Mouse (Mus musculus) heart, postnatal 4 days (tissue): Measurements from ENCODE around the gene Myl3. TPM values are rescaled to one million over a fixed set of nuclear protein-coding genes. Genes with fewer than 3 reads are reported as not detected.

Experiments used
- DNase-seq: peaks from one replicate; pipeline ENCODE4 v3.0.0; 2021
- total RNA-seq, 2 experiments: library from RNA; stranded (reverse); gene quantifications; 2 replicates each; pipeline ENCODE4 v1.2.3; 2021

Myl3 gene
- total RNA-seq, 2 experiments from 2014 or later = 8,328 to 9,816 TPM

- DNase-seq = no peak
Measured at GRCm38 (mm10) chr9:110731859-110732258, 9.8 kb upstream of the Myl3 start.

DNA sequence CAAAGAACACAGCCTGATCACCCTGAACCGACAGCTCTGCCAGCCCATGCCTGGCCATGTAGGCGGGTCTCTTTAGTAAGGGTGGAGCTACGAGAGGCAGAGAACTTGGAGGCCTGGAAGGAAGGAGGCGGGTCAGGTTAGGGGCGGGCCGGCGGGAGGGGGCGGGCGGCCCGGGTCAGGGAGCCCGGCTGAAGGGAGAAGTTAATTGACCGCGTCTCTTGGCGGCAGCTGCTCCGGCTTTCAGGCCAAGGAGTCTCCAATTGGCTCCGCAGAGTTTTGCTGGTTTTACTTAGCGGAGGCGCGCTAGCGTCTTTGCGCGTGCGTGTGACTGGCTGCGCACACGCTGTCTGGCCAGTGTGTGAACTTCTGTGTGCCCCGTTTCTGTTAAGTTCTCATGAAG, 9.0 kb upstream of the Myl3 start:
- DNase-seq = peak; percentile 81

DNA sequence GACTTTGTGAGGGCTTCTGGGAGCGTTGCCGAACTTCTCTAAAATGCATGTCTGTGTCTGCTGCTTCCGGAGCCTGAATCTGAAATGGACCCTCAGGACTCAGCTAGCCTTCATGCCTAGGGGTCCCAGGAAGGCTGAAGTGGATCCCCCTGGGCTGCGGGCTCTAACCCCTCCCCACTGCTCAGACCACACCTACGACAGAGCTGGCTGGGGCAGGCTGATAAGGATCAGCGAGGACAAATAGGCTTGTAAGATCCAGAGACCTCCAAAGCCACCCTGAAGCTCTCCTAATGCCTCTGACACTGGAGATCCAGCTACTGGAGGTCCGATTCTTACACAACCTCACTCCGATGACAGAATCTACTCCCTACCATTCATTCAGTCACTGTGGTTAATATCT, 8.6 kb upstream of the Myl3 start:
- DNase-seq = no peak

GRCm38 (mm10) chr9:110734154-110734553, 7.5 kb upstream of the Myl3 start:
- no peak for DNase-seq

DNA sequence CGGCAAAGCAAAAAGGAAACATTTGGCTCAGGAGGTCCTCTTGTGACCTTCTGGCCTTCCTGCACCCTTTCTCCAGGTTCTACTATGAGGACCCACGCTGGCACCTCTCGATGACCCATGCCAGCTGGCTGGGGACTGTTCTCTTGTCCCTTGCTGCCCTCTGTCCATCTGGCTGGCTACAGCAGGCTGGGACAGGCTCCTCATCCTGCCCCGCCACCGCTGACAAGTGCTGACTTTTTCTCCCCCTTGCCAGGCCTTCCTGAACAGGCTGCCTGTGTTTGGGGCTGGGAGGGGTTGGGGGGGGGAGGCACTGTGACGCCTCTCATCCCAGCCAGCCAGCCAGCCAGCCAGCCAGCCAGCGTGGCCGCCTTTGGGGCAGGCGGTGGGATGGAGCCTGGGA, 5.3 kb upstream of the Myl3 start:
- DNase-seq = no peak

DNA sequence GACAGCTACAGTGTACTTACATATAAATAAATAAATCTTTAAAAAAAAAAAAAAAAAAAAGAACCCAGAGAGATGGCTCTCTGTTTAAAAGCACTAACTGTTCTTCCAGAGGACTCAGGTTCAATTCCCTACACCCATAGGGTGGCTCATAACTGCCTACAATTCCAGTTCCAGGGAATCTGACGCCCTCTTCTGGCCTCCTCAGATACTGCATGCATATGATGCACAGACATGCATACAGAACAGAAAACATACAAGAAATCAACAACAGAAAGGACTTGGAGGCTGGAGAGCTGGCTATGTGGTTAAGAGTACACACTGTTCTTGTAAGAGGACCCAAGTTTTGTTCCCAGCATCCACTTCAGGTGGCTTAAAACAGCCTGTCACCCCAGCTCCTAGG, 3.6 kb upstream of the Myl3 start:
- DNase-seq = no peak

DNA sequence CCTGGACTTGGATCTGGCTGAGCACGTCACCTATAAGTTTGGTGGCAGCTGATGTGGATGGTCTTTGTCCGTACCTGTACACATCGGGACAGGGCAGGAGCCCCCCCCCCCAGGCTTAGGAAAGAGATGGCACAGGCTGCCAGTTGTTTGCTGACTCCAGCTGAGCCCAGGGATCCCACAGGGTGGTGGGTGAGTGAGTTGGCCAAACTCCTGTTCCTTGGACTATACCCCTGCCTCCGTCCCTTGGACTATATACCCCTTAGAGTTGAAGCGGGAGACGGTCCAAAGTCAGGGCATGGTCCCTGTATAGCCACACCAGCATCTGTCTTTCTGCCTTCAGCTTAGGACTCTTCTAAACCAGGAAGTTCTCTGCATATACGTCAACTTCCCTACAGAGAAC, 1.7 kb upstream of the Myl3 start:
- DNase-seq = no peak

GRCm38 (mm10) chr9:110742295-110742950, 762 bp downstream of the Myl3 start:
- DNase-seq = peak; percentile 51

GRCm38 (mm10) chr9:110742951-110743455, 1.3 kb downstream of the Myl3 start:
- peak; percentile 56 for DNase-seq

GRCm38 (mm10) chr9:110743456-110744323, 2.0 kb downstream of the Myl3 start:
- peak; percentile 64 for DNase-seq

DNA sequence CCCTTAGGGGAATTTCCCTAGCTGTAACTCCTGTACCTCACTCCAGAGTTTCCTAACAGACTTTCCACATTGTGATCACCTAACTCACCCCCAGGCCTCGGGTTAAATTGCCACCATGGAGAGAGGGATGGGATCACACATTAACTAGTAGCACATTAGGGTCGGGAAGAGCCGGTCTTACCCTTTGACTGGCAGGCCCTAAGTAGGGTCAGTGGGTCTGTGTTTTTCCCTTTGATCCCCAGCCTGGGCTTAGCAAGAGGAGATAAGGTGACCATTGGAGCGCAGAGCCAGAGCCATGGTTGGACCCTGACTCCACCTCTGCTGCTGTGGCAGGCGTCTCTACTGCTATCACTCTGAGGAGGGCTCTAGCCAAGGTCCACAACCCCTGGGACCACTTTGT, 4.1 kb downstream of the Myl3 start:
- DNase-seq = no peak

GRCm38 (mm10) chr9:110746238-110746637, 4.6 kb downstream of the Myl3 start:
- no peak for DNase-seq

GRCm38 (mm10) chr9:110746961-110747360, 5.3 kb downstream of the Myl3 start, which contains the start of gene Pth1r:
Pth1r (minus strand) TSS chr9:110747145.
- no peak for DNase-seq

- no peak for DNase-seq
Measured at GRCm38 (mm10) chr9:110748451-110748850, 6.8 kb downstream of the Myl3 start.

- no peak for DNase-seq
Measured at GRCm38 (mm10) chr9:110750404-110751187, 8.9 kb downstream of the Myl3 start.

GRCm38 (mm10) chr9:110751412-110751811, 9.8 kb downstream of the Myl3 start:
- DNase-seq = no peak

DNA sequence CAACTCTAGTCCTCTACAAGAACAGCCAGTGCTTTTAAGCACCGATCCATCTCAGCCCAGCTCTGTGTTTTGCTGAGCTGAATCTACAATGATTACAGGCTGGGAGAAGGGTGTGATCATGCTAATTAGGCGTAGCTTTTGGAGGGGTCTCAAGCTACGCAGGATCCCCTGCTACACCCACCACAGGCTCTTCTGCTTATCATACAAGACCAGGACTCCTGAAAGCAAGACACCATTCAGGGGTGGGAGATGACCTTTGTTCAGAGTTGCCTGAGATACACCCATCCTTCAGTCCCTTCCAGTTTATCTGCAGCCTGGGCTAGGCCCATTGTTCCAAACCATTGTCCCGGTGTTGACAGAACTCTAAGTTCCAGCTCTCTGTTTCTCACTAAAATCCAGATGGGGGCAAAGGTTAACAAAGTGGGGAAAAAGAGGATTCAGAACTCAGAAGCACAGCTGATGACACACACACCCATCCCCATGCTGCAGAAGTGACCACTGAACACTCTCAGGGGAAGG, 11.3 kb downstream of the Myl3 start:
- DNase-seq = no peak

GRCm38 (mm10) chr9:110753773-110754172, 12.1 kb downstream of the Myl3 start:
- no peak for DNase-seq

DNA sequence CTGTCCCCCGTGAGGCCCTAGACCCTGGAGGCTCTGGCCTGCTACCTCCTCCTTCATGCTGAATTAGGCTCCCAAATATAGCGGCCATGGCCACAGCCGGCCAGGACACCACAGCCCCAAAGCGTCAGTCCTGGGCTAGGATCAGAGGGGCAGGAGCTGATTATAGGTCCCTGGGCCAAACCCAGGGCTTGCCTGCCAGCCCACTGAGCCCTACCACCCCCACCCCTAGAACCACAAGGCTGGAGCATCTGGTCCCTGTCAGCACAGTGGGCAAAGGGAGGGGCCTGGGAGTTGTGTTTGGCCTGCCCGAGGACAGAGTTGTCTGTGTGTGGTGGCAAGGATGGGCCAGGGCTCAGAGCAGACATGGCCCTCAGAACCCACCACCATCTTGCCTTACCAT, 16.2 kb downstream of the Myl3 start:
- no peak for DNase-seq

DNA sequence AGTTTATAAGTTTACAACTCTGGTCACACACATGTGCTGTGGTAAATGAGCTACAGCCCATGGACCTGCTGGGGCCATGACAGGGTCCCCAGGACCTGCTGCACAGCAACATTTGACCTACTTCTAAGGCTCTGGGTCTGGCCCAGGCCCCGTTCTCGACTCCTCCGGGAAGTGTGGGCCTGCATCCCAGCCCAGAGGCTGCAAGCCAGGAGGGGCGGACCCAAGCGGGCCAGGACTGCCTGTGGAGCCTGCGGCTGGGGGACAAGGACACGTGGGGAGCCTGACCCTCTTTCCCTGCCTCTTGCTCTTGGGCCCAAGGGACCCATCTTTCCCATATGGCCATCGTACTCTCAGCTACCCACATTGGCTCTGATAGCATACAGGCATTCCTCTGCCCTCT, 16.9 kb downstream of the Myl3 start:
- DNase-seq = peak; percentile 89

DNA sequence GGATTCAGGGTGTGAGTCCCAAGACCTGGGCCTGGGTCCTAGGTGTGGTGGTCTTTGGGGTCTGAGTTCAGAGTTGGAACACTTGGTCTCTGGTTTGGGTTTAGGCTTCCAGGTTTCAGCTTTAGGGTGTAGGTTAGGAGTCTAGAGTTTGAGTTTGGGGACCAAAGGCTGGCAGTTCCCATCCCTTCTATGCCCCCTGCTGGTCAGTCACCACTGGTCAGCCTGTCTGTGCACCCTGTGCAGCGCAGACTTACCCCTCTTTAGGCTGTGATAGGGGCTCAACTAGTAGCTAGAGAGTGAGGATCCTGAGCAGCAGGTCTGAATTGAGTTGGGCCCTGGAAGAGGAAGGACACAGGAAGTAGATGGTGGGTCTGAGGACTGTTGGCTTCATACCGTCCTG, 17.6 kb downstream of the Myl3 start:
- DNase-seq = peak; percentile 85

- DNase-seq = no peak
Measured at GRCm38 (mm10) chr9:110760886-110761285, 19.2 kb downstream of the Myl3 start.

GRCm38 (mm10) chr9:110762763-110763162, 21.1 kb downstream of the Myl3 start:
- DNase-seq = no peak
